In the genomic region with DNA sequence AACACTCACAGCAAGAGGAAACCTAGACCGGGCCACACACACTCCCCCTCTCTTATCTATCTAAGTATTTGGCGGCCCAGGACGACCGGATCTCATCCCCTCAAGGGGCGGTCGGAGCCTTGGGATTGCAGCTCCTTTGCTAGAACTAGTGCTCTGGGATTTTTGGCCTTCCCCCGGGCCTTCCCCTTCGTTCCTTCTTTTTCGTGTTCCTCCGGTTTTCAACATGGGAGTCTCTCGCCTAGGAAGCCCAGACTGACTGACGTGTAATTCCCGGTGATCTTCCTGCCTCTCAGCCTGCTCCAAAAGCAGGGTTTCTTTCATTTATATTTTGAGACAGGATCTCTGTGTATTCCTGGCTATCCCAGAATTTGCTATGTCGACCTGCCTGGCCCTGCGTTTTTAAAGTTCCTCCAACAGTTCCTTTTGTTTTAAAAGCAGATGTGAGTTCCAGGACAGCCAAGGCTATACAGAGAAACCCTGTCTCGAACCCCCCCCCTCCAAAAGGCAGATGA, we compare ENCODE assay signal across 9 mouse cellular contexts. TPM values are rescaled to one million over a fixed set of nuclear protein-coding genes. Genes with fewer than 3 reads are reported as not detected.
A peak's percentile ranks its signal among the peaks of the same experiment; 100 is the strongest.
DNase-seq lines count a peak whose midpoint lies in the region; ATAC-seq and TF ChIP-seq lines count a peak whose summit lies in the region.
"Not testable (repeated sequence)": the region's sequence is repeated elsewhere in the genome, so short reads cannot be mapped to it uniquely, and the experiment has no call there.
"Had no signal": no experiment of that assay in that cellular context is flagged by ENCODE, and none has a peak within 500 bp of the region (broad histone marks: within the 10 kb centered on the region; RNA-seq: fewer than 3 reads in every experiment).

No protein-coding gene starts in this region.

- peak; percentile 45 for DNase-seq in embryo, embryonic 11 days
- DNase-seq in kidney, adult 2 months; liver, embryonic 11.5 days (ENCODE audit: low spot score): not testable (repeated sequence)

- H3K27ac ChIP-seq in forebrain, embryonic 12.5 days = peak overlapping the region; percentile 93
- H3K27ac ChIP-seq in heart, embryonic 16.5 days (ENCODE audit: low read length) = peak overlapping the region; percentile 87
- H3K27ac ChIP-seq in kidney, adult 2 months (ENCODE audit: insufficient read depth, low read depth, low read length) = peak overlapping the region; percentile 60; the same call in 1 of the 2 replicates
- peak overlapping the region; percentile 73 for H3K27ac ChIP-seq in liver, embryonic 11.5 days (ENCODE audit: low read depth, low read length)
- peak overlapping the region; percentile 90 for H3K27ac ChIP-seq in midbrain, embryonic 12.5 days (replicated peaks)
- H3K27ac ChIP-seq in olfactory bulb, adult 2 months (ENCODE audit: insufficient read depth, low read depth, low read length) = peak overlapping the region; percentile 96

- H3K4me3 ChIP-seq in forebrain, embryonic 12.5 days (replicated peaks) = peak overlapping the region; percentile 29
- H3K4me3 ChIP-seq in heart, embryonic 16.5 days (ENCODE audit: low read length) = peak overlapping the region; percentile 39
- H3K4me3 ChIP-seq in kidney, adult 2 months (ENCODE audit: insufficient read depth, low read depth, low read length) = peak overlapping the region; percentile 35
- H3K4me3 ChIP-seq in liver, embryonic 11.5 days (ENCODE audit: low read depth, low read length) = peak overlapping the region; percentile 28
- peak overlapping the region; percentile 29 for H3K4me3 ChIP-seq in midbrain, embryonic 12.5 days
- peak overlapping the region; percentile 43 for H3K4me3 ChIP-seq in olfactory bulb, adult 2 months (ENCODE audit: insufficient read depth, low read depth, low read length)

- H3K4me1 ChIP-seq in forebrain, embryonic 12.5 days; heart, embryonic 16.5 days (ENCODE audit: control insufficient read depth, insufficient read depth, low read length); kidney, adult 2 months (ENCODE audit: control insufficient read depth, insufficient read depth, low read length); liver, embryonic 11.5 days (replicated peaks; ENCODE audit: control insufficient read depth, insufficient read depth, low read length); midbrain, embryonic 12.5 days; olfactory bulb, adult 2 months (ENCODE audit: control insufficient read depth, insufficient read depth, low read length): not testable (repeated sequence)

- not testable (repeated sequence) for H3K9me3 ChIP-seq in forebrain, embryonic 12.5 days; heart, embryonic 16.5 days (replicated peaks; ENCODE audit: control insufficient read depth, low read length); liver, embryonic 11.5 days (ENCODE audit: control insufficient read depth, low read length); midbrain, embryonic 12.5 days

- peak overlapping the region; percentile 48 for H3K4me2 ChIP-seq in forebrain, embryonic 12.5 days
- H3K4me2 ChIP-seq in heart, embryonic 16.5 days (ENCODE audit: low read depth, low read length) = peak overlapping the region; percentile 59
- peak overlapping the region; percentile 56 for H3K4me2 ChIP-seq in liver, embryonic 11.5 days
- H3K4me2 ChIP-seq in midbrain, embryonic 12.5 days (replicated peaks) = peak overlapping the region; percentile 44

- H3K27me3 ChIP-seq in forebrain, embryonic 12.5 days; heart, embryonic 16.5 days (ENCODE audit: control insufficient read depth, insufficient read depth, low read length); kidney, adult 2 months (replicated peaks; ENCODE audit: control insufficient read depth, insufficient read depth, low read length); liver, embryonic 11.5 days (replicated peaks; ENCODE audit: control insufficient read depth, insufficient read depth, low read length); midbrain, embryonic 12.5 days: not testable (repeated sequence)

- 13% methylated on average over 16 of the region's 16 CpGs for WGBS in forebrain, embryonic 12.5 days
- 12% methylated on average over 14 of the region's 16 CpGs for WGBS in heart, embryonic 16.5 days
- WGBS in kidney, adult 2 months = 10% methylated on average over 16 of the region's 16 CpGs
- 18% methylated on average over 13 of the region's 16 CpGs for WGBS in liver, embryonic 11.5 days
- WGBS in midbrain, embryonic 12.5 days = 15% methylated on average over 16 of the region's 16 CpGs
- WGBS in olfactory bulb, adult 2 months = 7% methylated on average over 16 of the region's 16 CpGs

- peak overlapping the region; percentile 44 for H3K9ac ChIP-seq in forebrain, embryonic 12.5 days
- peak overlapping the region; percentile 68 for H3K9ac ChIP-seq in heart, embryonic 16.5 days (ENCODE audit: low read length)
- H3K9ac ChIP-seq in liver, embryonic 11.5 days (ENCODE audit: low read depth, low read length) = peak overlapping the region; percentile 55
- H3K9ac ChIP-seq in midbrain, embryonic 12.5 days (replicated peaks) = peak overlapping the region; percentile 56

- not testable (repeated sequence) for TF ChIP-seq CTCF in kidney, adult 2 months (conservative IDR thresholded peaks at IDR 0.05; ENCODE audit: insufficient read depth, insufficient read length, low read depth, low read length); olfactory bulb, adult 2 months (IDR thresholded peaks at IDR 0.05; ENCODE audit: insufficient read depth, low read depth, low read length)

- H3K36me3 ChIP-seq in forebrain, embryonic 12.5 days (replicated peaks); heart, embryonic 16.5 days (ENCODE audit: control insufficient read depth, insufficient read depth); kidney, adult 2 months (ENCODE audit: control insufficient read depth, insufficient read depth, low read length); liver, embryonic 11.5 days (ENCODE audit: control insufficient read depth, insufficient read depth, low read length); midbrain, embryonic 12.5 days: not testable (repeated sequence)

- ATAC-seq in forebrain, embryonic 12.5 days (ENCODE audit: low FRiP score); heart, embryonic 16.5 days (replicated peaks; ENCODE audit: extremely low read depth, insufficient read depth, low FRiP score); liver, embryonic 11.5 days (replicated peaks; ENCODE audit: low FRiP score); midbrain, embryonic 12.5 days (ENCODE audit: low FRiP score, low read depth): not testable (repeated sequence)

- not testable (repeated sequence) for TF ChIP-seq POLR2A in kidney, adult 2 months (IDR thresholded peaks at IDR 0.05; ENCODE audit: low read depth, low read length); olfactory bulb, adult 2 months (IDR thresholded peaks at IDR 0.05; ENCODE audit: insufficient read depth, low read depth, low read length)

RNA-seq across cellular contexts. Expression of a gene that starts 19.0 kb away (rescaled TPM):
- polyA plus RNA-seq in forebrain, embryonic 12.5 days (2016; fragmentation: Nextera tagmentation; extraction: Ambion mirVana) = 16.2 and 24.1 TPM in 2 replicates
- 6.4 and 7.8 TPM in 2 replicates for polyA plus RNA-seq in heart, embryonic 16.5 days (2015; fragmentation: Nextera tagmentation; extraction: Ambion mirVana)
- 23.1 and 27.2 TPM in 2 replicates for polyA plus RNA-seq in kidney, adult 2 months (2012; rRNA removed)
- polyA plus RNA-seq in liver, embryonic 11.5 days (2014; fragmentation: Nextera tagmentation; extraction: Ambion mirVana) = 3.6 and 3.9 TPM in 2 replicates
- 6.5 and 8.4 TPM in 2 replicates for polyA plus RNA-seq in midbrain, embryonic 12.5 days (2016; fragmentation: Nextera tagmentation; extraction: Ambion mirVana)
- not detected in 2 replicates for polyA plus RNA-seq in olfactory bulb, adult 2 months (2012; ENCODE audit: insufficient read depth, insufficient read length, low replicate concordance, missing spikeins)

RNA-seq across cellular contexts. Expression of a gene that starts 19.3 kb away (rescaled TPM):
- 50.9 and 58.5 TPM in 2 replicates for polyA plus RNA-seq in forebrain, embryonic 12.5 days (2016; fragmentation: Nextera tagmentation; extraction: Ambion mirVana)
- 48.5 and 53.1 TPM in 2 replicates for polyA plus RNA-seq in heart, embryonic 16.5 days (2015; fragmentation: Nextera tagmentation; extraction: Ambion mirVana)
- polyA plus RNA-seq in kidney, adult 2 months (2012; rRNA removed) = 41.0 and 45.7 TPM in 2 replicates
- 13.8 and 15.3 TPM in 2 replicates for polyA plus RNA-seq in liver, embryonic 11.5 days (2014; fragmentation: Nextera tagmentation; extraction: Ambion mirVana)
- polyA plus RNA-seq in midbrain, embryonic 12.5 days (2016; fragmentation: Nextera tagmentation; extraction: Ambion mirVana) = 41.9 and 48.9 TPM in 2 replicates
- not detected in 2 replicates for polyA plus RNA-seq in olfactory bulb, adult 2 months (2012; ENCODE audit: insufficient read depth, insufficient read length, low replicate concordance, missing spikeins)

RNA-seq across cellular contexts. Expression of a gene that starts 47.3 kb away (rescaled TPM):
- polyA plus RNA-seq in forebrain, embryonic 12.5 days (2016; fragmentation: Nextera tagmentation; extraction: Ambion mirVana) = not detected in 2 replicates
- polyA plus RNA-seq in heart, embryonic 16.5 days (2015; fragmentation: Nextera tagmentation; extraction: Ambion mirVana) = not detected in 2 replicates
- not detected in 2 replicates for polyA plus RNA-seq in kidney, adult 2 months (2012; rRNA removed)
- polyA plus RNA-seq in liver, embryonic 11.5 days (2014; fragmentation: Nextera tagmentation; extraction: Ambion mirVana) = not detected in 2 replicates
- not detected in 2 replicates for polyA plus RNA-seq in midbrain, embryonic 12.5 days (2016; fragmentation: Nextera tagmentation; extraction: Ambion mirVana)
- polyA plus RNA-seq in olfactory bulb, adult 2 months (2012; ENCODE audit: insufficient read depth, insufficient read length, low replicate concordance, missing spikeins) = not detected in 2 replicates
- polyA plus RNA-seq: adrenal gland, adult 2 months; macrophage had no signal
